Mouse (Mus musculus): ENCODE measurements around the gene Tex2.
"Not testable (repeated sequence)": the region's sequence is repeated elsewhere in the genome, so short reads cannot be mapped to it uniquely, and the experiment has no call there.

The Tex2 gene

DNA sequence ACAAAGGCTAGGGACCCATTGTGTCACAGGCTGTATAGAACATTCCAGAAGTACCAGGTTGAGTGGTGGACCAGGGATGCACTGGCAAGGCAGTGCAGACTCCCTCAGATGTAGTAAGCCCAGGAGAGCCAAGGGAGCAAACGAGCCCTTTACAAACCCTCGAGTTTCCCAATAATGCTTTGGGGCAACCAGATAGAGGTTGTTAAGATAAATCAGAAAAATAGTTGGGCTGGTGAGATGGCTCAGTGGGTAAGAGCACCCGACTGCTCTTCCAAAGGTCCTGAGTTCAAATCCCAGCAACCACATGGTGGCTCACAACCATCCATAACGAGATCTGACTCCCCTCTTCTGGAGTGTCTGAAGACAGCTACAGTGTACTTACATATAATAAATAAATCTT lies 5.5 kb upstream of the Tex2 start:
- not testable (repeated sequence) for DNase-seq (ENCODE audit: low spot score)

- DNase-seq (ENCODE audit: low spot score) = no peak
These were observed 4.8 kb upstream of the Tex2 start for GRCm38 (mm10) chr11:106617821-106618580.

DNA sequence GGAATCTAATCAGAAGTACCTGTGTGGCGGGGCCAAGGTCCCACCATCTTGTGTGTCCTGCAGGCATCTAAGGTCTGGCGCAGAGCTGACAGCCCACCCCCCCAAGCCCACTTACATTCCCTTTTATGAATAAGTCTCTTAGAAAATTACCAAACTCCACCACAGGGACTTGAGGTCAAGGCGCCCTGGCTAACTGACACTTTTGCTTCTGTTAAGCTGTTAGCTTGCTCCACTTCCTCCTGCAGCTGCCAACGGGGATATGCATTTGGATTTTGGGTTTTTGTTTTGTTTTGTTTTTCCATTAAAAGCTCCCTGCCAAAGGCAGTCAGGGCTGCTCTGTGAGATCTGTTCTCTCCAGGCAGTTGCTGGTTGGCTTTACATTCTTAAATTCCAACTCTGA lies 2.3 kb upstream of the Tex2 start:
- no peak for DNase-seq (ENCODE audit: low spot score)

DNA sequence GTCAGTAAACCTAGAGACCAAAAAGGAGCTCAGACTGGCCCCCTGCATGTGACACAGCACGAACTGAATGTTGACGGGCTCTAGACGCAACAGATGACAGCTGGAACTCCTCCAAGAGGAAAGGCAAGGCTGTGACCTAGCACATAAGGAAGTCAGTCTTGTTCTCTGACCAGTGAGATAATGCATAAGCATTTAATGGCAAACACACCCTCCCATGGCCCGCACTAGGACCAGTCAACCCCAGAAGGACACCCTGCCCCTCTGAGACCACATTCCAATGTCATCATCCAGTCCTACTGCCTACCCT lies 1.1 kb upstream of the Tex2 start:
- no peak for DNase-seq (ENCODE audit: low spot score)

DNA sequence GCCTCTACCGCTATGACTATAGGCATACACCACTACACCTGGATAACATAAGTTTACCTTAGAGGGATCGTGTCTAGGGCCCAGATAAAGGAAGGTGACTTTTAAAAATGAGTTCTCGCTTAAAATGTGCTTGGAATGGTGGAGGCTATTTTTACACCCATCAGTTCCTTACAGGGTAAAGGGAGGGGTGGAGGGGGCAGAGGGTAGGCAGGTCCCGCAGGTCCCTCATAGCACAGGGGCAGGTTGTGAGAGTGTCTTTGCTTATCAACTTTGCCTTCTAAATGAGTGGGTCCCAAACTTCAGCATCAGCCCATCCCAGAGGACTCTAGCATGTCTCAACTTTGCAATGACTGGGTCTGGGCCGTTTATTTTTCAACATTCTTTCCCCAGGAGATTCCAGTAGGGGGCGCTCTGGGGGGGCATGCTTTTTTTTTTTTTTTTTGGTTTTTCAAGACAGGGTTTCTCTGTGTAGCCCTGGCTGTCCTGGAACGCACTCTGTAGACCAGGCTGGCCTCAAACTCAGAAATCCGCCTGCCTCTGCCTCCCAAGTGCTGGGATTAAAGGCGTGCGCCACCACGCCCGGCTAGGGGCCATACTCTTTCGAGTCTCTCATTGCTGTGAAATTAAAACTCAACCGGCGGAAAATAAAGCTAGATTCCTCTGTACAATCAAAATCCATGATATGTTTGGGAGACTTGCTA lies 565 bp upstream of the Tex2 start:
- DNase-seq (ENCODE audit: low spot score) = no peak

DNA sequence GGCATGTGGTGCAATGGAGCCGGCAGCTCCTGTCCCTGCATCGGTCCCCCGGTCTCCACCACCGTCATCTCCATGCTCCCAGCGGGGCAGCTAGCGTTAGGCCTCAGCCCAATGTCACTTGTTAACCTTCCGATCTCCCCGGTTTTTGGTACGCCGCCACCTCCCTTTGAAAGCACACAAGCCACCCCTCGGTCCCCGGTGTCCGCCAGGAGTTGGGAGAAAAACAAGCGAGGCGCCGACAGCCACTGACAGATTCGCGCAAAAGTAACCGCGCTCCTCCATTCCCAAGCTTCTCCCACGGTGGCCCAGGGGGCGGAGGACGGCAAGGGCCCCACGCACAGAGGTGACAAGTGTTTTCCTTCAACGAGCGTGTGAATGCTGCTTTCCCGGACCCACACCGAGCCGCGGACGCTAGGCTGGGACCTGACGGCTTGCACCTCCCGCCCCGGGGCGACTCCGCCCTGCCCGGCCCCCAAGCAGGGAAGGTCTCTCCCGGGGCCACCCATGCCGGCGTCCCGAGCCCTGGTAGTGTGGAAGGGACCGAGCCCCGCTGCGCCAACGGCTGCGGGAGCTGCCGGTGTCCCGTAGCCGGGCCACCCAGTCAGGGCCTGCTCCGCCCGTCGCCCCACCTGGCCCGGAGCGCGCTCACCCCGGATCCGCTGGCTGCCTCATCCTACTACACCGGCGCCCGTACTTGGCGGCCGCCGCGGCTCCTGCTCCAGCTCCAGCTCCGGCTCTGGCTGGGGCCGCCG lies 838 bp downstream of the Tex2 start:
- peak; percentile 52 for DNase-seq (ENCODE audit: low spot score)

DNA sequence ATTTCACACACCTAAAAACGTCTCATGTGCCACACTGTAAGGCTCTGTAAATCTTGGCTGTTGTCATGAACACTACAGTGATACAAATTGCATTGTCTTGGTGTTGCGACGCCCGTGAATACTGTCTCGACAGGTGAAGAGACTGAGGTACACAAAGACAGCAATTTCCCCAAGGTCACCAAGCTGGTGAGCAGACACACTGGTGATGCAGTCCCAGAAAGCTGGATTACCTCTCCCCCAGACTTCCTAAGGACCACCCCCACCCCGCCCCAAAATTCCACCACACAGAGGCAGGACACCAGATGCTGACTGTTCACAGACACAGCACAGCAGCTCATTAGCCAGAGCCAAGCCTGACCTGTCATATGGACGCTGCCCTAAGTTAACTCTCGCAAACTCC lies 3.5 kb downstream of the Tex2 start:
- DNase-seq (ENCODE audit: low spot score) = no peak

DNA sequence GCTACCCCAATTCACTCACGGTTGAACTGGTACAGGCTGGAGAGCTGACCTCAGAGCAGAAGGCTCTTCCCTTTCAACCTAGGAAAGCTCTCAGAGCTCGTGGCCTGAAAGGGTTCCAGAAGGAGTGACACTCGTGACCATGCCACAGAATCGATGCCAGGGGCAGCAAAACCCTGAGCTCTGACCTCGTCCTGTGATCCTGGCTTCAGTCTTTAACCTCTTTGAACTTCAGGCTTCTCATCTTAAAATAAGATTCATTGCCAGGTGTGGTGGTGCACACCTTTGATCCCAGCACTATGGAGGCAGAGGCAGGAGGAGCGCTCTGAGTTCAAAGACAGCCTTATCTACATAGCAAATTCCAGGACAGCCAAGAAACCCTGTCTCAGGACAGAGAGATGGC lies 5.9 kb downstream of the Tex2 start:
- DNase-seq (ENCODE audit: low spot score) = no peak

DNA sequence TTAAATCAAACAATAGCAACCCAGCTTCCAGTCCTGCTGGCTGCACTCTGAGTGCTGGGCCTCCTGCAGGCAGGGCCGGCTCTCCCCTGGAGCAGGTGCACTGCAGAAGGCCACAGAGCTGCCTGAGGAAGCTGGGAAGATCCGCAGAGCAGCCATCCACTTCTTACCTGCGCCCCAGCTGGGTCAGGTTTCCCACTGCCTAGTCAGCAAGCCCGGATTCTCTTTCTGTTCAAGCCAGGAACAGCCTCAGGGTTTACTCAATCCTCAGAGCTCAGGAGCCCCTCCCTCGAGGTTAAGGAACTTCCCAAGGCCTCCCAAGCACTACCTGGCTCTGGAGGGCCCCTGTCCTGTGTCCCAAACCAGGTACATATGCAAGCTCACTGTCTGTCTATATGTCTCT lies 7.2 kb downstream of the Tex2 start:
- DNase-seq (ENCODE audit: low spot score) = no peak

GRCm38 (mm10) chr11:106603230-106603629 lies 10.0 kb downstream of the Tex2 start:
- DNase-seq (ENCODE audit: low spot score) = no peak

- DNase-seq (ENCODE audit: low spot score) = no peak
These were observed 13.1 kb downstream of the Tex2 start for GRCm38 (mm10) chr11:106600124-106600523.

DNA sequence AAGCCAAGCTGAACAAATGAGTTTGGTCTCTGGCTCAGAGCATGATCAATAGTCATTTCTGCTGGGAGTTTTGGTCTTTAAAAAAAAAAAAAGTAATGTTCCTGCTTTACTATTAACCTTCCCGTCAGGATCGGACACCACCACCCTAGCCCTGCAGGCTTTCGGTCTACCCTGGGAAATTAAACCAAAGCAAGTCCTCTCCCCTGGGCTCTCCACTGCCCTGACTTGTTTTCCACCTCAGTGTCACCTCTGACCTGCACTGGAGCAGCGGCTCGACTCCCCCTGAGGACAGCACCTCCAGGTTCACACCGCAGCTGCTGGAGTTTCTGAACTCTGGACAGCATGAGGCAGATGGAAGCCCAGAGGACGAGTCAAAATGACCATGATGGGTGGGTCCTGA lies 13.9 kb downstream of the Tex2 start:
- DNase-seq (ENCODE audit: low spot score) = no peak

- DNase-seq (ENCODE audit: low spot score) = no peak
These were observed 14.9 kb downstream of the Tex2 start for GRCm38 (mm10) chr11:106598339-106598738.

DNA sequence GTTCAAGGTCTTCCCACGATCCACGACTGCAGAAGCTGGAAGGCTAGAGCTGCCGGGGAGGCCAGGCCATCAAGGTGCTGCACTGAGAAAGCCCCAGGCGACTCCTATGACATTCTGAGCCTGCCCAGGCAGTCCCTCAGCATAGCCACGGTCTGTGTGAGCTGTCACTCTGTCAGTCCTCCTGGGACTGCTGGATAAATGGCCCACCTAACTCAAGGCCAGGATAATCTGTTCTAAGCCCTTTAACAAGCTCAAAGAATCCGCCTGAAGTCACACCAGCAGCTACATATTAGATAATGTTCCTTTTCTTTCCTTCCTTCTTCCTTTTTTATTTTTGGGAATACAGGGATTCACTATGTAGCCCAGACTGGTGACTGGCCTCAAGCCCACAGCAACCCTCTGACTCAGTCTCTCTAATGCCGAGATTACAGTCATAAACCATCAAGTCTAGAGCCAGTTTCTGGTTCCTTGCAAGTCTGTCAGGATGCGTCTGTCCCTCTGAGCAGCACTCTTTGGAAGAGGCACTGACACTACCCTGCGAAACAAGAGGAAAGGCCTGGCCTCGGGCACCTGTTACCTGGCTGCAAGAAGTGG lies 15.4 kb downstream of the Tex2 start:
- no peak for DNase-seq (ENCODE audit: low spot score)

- no peak for DNase-seq (ENCODE audit: low spot score)
These were observed 22.0 kb downstream of the Tex2 start for GRCm38 (mm10) chr11:106591183-106591582.

DNA sequence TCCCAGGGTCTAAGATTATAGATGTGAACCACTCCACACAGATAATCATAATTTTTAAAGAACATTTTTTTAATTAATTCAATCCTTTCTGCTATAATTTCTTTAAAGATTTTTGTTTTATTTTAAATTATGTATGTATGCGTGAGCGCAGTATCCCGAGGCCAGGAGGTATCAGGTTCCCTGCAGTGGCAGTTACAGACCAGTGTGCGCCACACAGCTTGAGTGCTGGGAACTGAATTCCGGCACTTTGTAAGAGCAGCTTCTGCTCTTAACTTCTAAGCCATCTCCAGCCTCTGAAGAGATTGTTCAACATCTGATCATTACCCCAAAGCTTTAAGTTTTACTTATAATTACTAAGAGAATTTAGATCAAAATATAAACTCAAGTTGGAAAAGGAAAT lies 23.1 kb downstream of the Tex2 start:
- no peak for DNase-seq (ENCODE audit: low spot score)

- DNase-seq (ENCODE audit: low spot score) = peak; percentile 64
These were observed 24.4 kb downstream of the Tex2 start for GRCm38 (mm10) chr11:106588781-106589180.

- DNase-seq (ENCODE audit: low spot score) = peak; percentile 48
These were observed 25.3 kb downstream of the Tex2 start for GRCm38 (mm10) chr11:106587786-106588519.

DNA sequence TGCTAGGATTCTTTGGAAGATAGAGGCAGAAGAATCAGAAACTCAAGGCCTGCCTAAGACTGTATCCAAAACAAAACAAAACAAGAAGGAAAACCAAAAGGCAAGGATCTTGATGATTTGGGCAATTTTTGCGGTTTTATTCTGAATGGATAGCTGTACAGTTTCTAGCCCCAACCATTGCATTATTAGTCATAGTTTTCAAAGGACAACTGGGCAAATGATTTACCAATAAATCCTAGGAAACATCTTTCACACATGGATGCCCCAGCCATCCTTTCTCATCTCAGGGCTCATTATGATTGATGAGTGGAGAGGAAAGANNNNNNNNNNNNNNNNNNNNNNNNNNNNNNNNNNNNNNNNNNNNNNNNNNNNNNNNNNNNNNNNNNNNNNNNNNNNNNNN lies 29.4 kb downstream of the Tex2 start:
- DNase-seq (ENCODE audit: low spot score) = no peak

GRCm38 (mm10) chr11:106581357-106581756 lies 31.9 kb downstream of the Tex2 start:
- DNase-seq (ENCODE audit: low spot score) = no peak

- DNase-seq (ENCODE audit: low spot score) = peak; percentile 95
These were observed 32.8 kb downstream of the Tex2 start for GRCm38 (mm10) chr11:106580468-106580867.

DNA sequence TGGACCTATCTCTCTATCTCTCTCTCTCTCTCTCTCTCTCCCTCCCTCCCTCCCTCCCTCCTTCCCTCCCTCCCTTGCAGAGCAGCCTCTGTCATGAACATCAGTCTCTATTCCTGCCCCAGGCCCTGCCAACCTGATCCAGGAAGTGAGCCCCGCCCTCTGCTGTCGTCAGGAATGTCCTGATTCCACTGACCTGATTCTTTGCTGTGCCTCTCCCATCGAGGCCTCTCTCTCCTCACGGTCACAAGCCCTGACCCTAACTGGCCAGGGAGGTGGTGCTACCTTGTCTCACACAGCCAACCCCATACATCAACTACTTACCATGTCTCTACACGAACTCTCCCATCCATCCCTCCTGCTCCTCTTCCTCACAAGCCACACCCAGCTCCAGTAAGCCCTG lies 33.3 kb downstream of the Tex2 start:
- peak; percentile 60 for DNase-seq (ENCODE audit: low spot score)

All from adipocyte (in vitro differentiated cells).